Mouse (Mus musculus) regulatory T cell (primary cell): Measurements from ENCODE around the gene Spg7.

Experiments
- in situ Hi-C: fragments of 300-600 bp; cut with MboI, MseI; formaldehyde crosslinking; loops from one replicate; pipeline ENCODE4 v1.15.1; 2025; ENCODE audit warnings: high pct_unique_total_duplicates

The Spg7 gene

DNA sequence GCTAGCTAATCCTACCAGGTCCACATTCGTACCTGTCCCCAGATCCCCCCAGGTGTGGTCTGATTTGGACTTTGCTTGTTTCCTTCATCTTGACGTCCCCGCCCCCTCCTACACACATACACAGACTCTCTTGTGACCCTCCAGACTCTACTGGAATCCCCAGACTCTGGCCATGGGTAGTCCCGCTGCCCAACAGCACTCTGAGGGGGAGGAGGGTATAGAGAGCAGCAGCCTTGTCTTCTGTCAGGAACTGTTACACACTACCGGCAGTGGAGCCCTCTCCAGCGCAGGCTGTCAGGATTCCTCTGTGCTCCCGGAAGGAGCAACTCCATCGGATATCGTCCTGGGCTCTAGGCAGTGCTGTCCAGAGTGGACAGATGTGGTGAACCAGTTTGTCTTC is 68.3 kb downstream of the Spg7 start:
- in situ Hi-C loops: no loop called here

DNA sequence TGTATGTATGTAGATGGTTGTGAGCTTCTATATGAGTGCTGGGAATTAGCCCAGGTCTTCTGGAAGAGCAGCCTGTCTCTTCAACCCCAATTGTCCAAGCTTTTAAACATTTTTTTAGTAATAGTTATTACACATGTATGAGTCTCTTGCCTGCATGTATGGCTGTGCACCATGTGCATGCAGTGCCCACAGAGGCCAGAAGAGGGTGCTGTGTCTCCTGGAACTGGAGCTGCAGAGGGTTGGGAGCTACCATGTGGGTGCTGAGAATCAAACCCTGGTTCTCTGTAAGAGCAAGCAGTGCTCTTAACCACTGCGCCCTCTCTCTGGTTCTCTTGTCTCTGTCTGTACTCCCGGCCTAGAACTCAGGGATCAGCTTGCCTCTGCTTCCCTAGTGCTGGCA is 70.2 kb downstream of the Spg7 start:
- in situ Hi-C loops: no loop called here

DNA sequence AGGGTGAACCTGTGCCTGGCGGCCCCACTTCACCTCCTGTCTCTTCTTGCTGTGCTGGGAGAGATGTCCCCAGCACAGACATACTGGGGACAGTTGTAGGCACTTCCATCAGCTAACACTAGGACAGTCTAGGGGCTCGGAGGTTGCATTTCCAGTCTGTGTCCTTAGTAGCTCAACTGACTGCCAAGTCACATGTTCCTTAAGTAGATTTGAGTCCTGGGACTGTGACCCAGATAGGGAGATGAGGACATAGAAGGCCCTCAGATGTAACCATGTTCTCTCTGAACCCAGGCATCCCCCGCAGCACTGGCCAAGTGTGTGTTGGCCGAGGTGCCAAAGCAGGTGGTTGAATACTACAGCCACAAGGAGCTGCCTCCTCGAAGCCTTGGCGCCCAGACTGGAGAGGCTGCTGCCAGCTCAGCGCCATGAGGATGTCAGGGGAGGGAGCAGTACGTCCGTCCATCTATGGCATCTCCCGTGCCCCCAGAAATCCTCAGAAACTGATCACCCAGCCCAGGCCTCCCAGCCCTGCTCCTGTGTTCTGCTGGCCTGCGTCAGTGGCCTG is 71.5 kb downstream of the Spg7 start:
- in situ Hi-C loops: no loop called here

DNA sequence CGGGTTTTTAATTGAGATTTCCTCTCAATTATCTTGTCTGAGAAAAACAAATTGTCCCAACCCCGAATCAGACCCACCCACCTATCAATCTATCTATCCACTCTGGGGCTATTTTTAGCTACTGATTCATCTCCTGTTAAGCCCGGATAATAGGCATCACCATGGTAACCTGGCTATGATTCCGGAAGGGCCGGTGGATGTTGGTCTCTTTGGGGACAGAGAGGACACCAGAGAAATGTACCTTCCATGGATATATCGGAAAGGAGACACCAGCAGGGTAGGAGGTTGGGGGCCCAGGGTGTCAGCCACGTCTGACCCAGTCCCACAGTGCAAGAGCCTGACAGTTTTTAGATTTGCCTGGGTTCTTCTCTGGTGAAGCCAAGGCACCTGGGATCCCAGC is 72.7 kb downstream of the Spg7 start:
- in situ Hi-C loops: no loop called here

DNA sequence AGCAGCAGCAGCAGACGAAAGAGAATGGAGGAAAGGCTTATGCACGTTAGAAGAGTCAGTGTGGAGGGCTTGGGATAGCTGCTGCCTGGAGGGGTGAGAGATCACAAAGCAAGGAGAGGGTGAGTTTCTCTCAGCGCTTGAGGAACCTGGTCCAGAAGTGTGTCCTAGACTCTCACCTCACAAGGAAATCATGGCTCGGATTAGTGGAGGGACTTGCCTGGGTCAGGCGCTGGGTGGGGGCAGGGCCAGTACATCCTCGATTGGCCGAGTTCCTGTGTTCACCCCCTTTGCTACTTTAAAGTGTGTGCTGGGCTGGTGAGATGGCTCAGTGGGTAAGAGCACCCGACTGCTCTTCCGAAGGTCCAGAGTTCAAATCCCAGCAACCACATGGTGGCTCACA is 73.1 kb downstream of the Spg7 start:
- in situ Hi-C loops: no loop called here

DNA sequence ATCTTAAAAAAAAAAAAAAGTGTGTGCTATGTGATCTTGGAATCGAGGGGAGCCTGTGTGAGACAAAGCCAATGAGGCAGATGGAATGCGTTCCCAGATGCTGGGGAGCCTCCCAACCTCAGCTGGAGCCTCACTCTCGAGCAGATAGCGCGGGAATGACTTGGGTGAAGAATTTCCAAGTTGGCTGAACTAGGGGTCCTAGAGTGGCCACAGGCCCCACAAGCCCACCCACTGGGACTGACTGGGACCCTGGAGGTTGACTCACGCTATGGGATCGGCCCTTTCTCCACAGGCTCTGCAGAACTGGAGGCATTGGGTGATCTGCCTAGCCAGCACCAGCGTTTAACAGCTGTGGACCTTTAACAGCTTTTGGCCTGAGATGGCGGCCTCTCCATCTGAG is 73.5 kb downstream of the Spg7 start:
- in situ Hi-C loops: no loop called here

DNA sequence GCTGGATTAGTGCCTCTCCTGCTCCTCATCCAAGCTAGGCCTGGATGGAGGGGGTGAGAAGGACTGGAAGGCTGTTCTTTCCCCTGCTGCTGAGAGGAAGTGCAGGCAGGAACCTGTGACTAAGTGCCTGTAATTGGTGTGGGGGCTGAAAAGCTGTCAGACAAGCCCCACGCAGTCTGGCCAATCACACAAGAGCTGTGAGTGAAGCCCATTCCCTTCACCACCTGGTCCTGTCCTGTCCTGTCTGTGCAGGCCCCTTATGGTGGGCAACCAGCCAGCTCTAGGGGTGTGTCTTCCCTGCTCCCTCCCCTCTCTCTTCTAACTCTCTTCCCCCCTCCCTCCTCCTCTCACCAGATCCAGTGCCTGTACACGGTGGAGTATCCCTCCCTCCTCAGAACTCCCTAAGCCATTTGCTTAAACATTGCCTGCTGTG is 74.9 kb downstream of the Spg7 start:
- in situ Hi-C loops: no loop called here

DNA sequence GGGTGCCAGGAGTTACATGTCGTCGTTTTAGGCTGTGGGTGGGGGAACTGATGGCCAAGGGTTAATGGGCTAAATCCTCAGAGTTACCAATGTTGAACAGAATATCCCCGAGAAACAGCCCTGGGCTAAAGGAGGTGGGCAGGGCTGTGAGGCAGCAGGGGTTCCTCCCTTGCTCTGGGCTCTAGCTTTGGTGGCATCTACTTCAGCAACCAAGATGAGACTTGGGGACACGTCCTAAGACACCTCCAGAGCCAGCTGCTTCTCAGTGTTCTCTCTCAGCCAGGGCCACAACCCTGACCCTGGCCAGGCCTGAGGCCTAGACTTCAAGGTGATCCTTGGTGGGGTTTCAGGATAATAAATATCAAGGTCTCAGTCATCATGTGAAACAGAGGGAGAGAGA is 76.0 kb downstream of the Spg7 start:
- in situ Hi-C loops: no loop called here

DNA sequence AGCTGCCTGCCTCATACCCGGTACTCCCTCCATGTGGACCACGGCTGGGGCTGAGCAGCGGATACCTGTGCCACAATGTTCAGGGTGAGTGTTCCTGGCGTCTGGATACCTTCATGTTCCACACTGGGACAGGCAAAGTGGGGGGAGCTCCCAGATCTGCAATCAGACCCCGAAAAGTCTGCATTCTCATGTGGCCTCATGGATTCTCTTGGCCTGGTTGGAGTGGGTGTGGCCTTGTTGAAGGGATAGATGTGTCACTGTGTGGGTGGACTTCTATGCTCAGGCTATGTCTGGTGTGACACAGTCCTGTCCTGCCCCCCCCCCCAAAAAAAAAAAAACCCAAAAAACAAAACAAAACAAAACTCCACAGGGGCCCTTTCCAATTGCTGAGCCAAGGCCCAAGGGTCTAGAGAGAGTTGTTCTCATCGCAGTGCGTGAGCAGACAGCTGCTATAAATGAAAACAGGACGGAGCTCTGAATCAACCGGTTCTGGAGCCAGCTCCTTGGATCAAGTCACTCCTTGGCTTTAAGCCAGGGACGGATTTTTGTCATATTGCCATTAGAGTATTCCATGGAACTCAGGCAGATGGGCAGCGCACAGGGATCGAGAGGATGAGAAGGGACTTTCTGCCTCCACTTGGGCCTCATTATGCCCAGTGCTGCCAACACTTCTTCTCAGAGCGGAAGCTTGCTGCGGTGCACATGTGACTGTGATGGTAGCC is 79.2 kb downstream of the Spg7 start:
- in situ Hi-C loops: loop anchor here (5.0 to 10.0 kb wide), 2 partner anchors 45 to 1023 kb away; partner anchors contain the start of gene Dpep1

DNA sequence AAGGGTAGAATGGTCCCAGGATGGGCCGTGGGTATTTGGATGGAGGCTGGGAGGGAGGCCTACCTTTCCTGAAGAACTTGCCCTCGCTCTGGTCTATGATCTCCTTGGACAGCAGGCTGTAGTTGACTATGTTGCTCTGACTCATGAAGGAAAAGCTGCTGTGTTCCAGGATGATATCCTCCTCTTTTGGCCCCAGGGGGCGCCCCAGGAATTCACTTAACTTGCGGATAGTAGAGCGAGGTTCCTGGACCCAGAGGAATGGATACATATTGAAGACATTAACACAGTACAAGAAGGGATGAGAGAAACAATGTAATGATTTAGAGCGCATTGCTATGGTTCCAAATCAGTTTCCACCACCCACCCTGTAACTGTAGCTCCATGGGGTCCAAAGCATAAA is 82.5 kb downstream of the Spg7 start:
- in situ Hi-C loops: loop anchor here (10.0 kb wide), 1 partner anchor 1020 kb away; no protein-coding TSS in a partner anchor

DNA sequence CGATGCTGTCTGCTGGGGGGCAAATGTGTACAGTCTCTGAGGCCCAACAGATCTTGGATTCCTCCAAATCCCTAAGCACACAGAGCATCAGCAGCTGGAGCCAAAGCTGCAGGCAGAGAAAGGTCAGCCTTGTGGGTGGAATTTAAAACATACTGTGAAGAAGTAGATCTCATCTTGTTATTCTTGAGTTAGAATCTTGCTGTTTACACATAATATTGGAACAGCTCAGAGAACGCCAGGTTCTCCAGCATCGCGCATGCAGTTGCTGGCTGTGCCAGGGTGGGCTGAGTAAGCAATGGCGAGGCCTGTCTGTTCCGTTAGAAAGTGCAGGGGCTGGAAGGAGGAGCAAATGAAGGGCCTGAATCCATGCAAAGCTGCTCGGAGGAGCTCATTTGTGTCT is 83.6 kb downstream of the Spg7 start:
- in situ Hi-C loops: loop anchor here (10.0 kb wide), 1 partner anchor 1018 kb away; no protein-coding TSS in a partner anchor
